Mouse (Mus musculus): ENCODE measurements at regions not wholly inside any gene's neighbourhood (a gene's known extent, or its start where the extent isn't known, plus 50 kb on each side); places are given as distances from the start of the nearest gene placed in this dataset.

DNA sequence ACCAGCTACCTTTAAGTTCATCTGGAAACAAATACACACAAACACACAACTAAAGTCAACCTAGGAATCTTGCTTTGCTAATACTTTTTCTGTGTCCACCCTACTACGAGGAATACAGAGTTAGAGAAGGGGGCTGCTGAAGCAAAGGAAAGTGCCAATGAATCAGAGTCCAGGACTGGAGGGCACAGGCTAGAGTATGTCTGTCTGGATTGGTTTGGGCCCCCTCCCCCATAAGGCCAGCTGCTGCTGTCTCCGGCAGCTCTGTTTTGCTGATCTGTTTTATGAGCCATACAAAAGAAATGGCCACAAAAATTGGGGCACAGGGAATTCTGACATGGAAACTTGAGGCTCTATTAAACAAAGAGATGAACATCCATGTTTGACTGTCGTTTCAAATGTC, 74.8 kb upstream of the Slc25a13 start:
- DNase-seq (ENCODE audit: low read depth, low spot score) = no peak

DNA sequence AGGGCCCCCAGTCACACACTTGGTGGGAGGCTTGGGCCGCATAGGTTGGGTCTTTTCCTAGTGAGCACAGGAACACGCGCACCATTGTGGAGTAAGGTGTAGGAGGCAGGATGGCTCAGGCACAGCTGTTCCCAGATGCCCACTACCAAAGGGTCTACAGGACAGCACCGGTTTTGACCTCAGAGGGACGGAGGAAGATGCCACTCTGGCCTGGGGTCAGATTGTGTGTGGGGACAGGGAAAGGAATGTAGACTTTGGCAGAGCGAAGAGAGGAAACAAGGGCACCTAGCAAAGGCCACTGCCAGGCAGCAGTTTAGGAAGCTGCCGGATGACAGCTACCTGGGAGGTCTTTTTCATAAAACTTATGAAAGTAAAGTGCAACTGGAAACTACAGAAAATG, 73.5 kb upstream of the Slc25a13 start:
- no peak for DNase-seq (ENCODE audit: low read depth, low spot score)

DNA sequence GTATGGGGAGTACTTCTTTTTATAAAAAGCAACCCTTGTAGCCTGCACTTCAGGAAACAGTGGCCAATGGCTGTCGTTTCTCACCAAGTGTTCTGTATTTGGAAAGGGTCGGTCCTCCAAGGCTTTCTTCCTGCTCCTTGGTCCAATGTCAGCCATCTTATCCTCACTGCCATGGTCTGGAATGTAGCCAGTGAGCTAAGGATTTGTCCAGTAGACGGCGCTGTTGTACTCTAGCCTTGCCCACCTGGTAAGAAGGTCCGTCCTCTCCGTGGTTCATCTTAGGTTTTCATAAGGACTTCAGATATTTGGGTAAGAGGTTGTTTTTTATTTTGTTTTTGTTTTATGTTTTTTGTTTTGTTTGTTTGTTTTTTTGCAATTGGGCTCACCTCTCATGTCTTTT, 72.8 kb upstream of the Slc25a13 start:
- DNase-seq (ENCODE audit: low read depth, low spot score) = peak; percentile 84

DNA sequence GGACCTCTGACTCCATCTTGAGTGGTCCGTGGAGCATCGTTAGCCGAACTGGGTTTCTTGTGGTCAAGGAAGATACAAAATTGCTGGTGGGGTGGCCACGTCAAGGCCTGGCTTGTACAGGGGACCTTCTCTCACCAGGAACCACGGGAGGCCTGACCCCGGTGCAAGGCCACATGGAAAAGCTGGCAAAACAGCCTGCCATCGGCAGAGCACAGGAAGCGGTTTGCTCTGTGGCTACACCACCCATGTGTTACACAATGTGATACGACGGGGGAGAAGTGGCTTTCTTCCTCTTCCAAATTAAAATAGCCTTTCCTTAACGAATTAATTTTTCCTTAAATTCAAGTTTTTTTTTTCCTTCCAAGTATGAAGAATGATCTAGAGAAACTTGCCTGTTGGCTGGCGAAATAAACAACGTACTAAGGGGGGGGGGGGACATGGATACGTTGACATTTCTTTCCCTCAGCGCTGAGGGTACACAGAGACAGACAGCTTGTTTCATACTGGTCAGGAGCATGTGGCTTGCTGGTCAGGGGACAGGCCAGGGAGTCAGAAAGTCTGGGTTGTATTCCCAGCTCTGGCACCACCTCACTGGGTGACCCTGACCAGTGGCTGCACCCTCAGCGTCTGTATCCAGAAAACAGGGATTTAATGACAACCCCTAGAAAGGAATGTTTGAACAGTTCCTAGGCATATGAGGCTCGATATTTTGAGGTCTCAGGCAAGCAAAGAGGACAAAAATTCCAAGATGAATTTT, 64.0 kb upstream of the Slc25a13 start:
- no peak for DNase-seq (ENCODE audit: low read depth, low spot score)

DNA sequence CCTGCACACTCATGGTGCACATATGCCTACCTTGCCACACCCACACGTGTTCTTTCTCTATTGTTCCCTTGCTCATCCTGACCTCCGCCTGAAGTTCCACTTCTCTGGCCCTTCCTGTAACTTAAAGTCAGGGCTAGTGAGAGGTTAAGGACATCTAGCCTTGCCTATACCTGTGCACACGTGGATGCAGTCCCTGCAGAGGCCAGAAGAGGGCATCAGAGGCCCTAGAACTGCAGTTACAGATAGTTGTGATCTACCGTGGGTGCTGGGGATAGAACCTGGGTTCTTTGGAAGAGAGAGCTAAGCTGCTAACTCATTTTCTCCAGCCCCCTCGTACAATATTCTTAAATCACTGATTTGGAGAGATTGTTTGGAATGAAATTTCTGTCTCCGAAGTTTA, 62.7 kb upstream of the Slc25a13 start:
- DNase-seq (ENCODE audit: low read depth, low spot score) = no peak

DNA sequence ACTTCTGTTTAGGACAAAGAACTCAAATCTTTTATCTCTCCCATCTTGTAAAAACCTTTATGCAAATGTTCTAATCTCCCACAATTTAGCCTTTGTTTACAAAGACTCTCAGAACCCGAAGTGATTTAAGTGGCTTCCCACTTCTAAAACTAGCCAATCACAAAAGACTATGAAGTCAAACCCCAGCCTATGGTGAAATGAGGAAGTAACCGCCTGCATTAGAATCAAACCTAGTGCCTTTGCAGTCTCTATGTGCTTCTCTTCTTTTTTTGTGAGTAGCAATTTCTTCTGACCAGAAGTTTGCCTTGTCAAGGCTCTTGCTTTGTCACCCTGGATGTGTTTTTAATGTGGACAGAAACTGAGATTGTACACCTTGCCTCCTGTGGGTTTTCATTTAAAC, 53.6 kb upstream of the Slc25a13 start:
- no peak for DNase-seq (ENCODE audit: low read depth, low spot score)

Measured in brain, adult 2 months (tissue).